Mouse (Mus musculus): Measurements from ENCODE around the gene Nop58.
"Not testable (repeated sequence)": the region's sequence is repeated elsewhere in the genome, so short reads cannot be mapped to it uniquely, and the experiment has no call there.

The Nop58 gene

GRCm38 (mm10) chr1:59684819-59685755 is at the start of gene Nop58:
Gene Nop58 (plus strand): TSS chr1:59684971.
- peak; percentile 91 to 92 for DNase-seq

- DNase-seq = no peak
Observed at GRCm38 (mm10) chr1:59636349-59636748, 48.4 kb upstream of the Nop58 start.

- no peak for DNase-seq
Observed at GRCm38 (mm10) chr1:59638371-59638770, 46.4 kb upstream of the Nop58 start.

- DNase-seq = no peak
Observed at GRCm38 (mm10) chr1:59642488-59642887, 42.3 kb upstream of the Nop58 start.

GRCm38 (mm10) chr1:59646502-59646901 is 38.3 kb upstream of the Nop58 start:
- not testable (repeated sequence) for DNase-seq

GRCm38 (mm10) chr1:59651201-59651819 is 33.5 kb upstream of the Nop58 start:
- no peak for DNase-seq

- DNase-seq = no peak
Observed at GRCm38 (mm10) chr1:59653243-59653911, 31.4 kb upstream of the Nop58 start.

GRCm38 (mm10) chr1:59656244-59657171 is 28.3 kb upstream of the Nop58 start:
- DNase-seq = no peak

- no peak for DNase-seq
Observed at GRCm38 (mm10) chr1:59663456-59664135, 21.2 kb upstream of the Nop58 start.

- no peak for DNase-seq
Observed at GRCm38 (mm10) chr1:59668871-59669270, 15.9 kb upstream of the Nop58 start.

GRCm38 (mm10) chr1:59669962-59670630 is 14.7 kb upstream of the Nop58 start:
- DNase-seq = no peak

GRCm38 (mm10) chr1:59670641-59671168 is 14.1 kb upstream of the Nop58 start, which contains the start of gene Sumo1:
Gene Sumo1 (minus strand): TSS chr1:59670834.
- DNase-seq = peak; percentile 92

GRCm38 (mm10) chr1:59673661-59674060 is 11.1 kb upstream of the Nop58 start:
- DNase-seq = no peak

- peak; percentile 34 to 40 for DNase-seq
Observed at GRCm38 (mm10) chr1:59683926-59684818, 599 bp upstream of the Nop58 start.

GRCm38 (mm10) chr1:59687493-59687892 is 2.7 kb downstream of the Nop58 start:
- no peak for DNase-seq

GRCm38 (mm10) chr1:59690467-59690866 is 5.7 kb downstream of the Nop58 start:
- DNase-seq = no peak

GRCm38 (mm10) chr1:59697751-59698150 is 13.0 kb downstream of the Nop58 start:
- no peak for DNase-seq

GRCm38 (mm10) chr1:59698207-59698606 is 13.4 kb downstream of the Nop58 start:
- DNase-seq = no peak

GRCm38 (mm10) chr1:59701766-59702165 is 17.0 kb downstream of the Nop58 start:
- DNase-seq = peak; percentile 17 to 32

GRCm38 (mm10) chr1:59719900-59720299 is 35.1 kb downstream of the Nop58 start:
- peak; percentile 36 to 65 for DNase-seq

Measured in cerebellum, postnatal 10 days (tissue).